Mouse (Mus musculus): ENCODE measurements around the gene Chd4.

Chd4 gene

GRCm38 (mm10) chr6:125090341-125091085 lies 5.3 kb upstream of the Chd4 start:
- DNase-seq (ENCODE audit: low spot score), result no peak

GRCm38 (mm10) chr6:125092372-125092771 lies 3.4 kb upstream of the Chd4 start:
- DNase-seq (ENCODE audit: low spot score), result no peak

- DNase-seq (ENCODE audit: low spot score), result no peak
These were observed 938 bp upstream of the Chd4 start for GRCm38 (mm10) chr6:125094843-125095242.

GRCm38 (mm10) chr6:125096279-125096596 lies 457 bp downstream of the Chd4 start:
- no peak for DNase-seq (ENCODE audit: low spot score)

- peak; percentile 58 for DNase-seq (ENCODE audit: low spot score)
These were observed 990 bp downstream of the Chd4 start for GRCm38 (mm10) chr6:125096597-125097345.

GRCm38 (mm10) chr6:125097346-125097689 lies 1.5 kb downstream of the Chd4 start:
- DNase-seq (ENCODE audit: low spot score), result no peak

- DNase-seq (ENCODE audit: low spot score), result no peak
These were observed 2.2 kb downstream of the Chd4 start for GRCm38 (mm10) chr6:125097951-125098350.

GRCm38 (mm10) chr6:125098513-125098912 lies 2.7 kb downstream of the Chd4 start:
- DNase-seq (ENCODE audit: low spot score), result no peak

GRCm38 (mm10) chr6:125099421-125099971 lies 3.7 kb downstream of the Chd4 start:
- DNase-seq (ENCODE audit: low spot score), result peak; percentile 66

- DNase-seq (ENCODE audit: low spot score), result no peak
These were observed 5.7 kb downstream of the Chd4 start for GRCm38 (mm10) chr6:125101444-125101843.

- DNase-seq (ENCODE audit: low spot score), result no peak
These were observed 8.4 kb downstream of the Chd4 start for GRCm38 (mm10) chr6:125104223-125104622.

- no peak for DNase-seq (ENCODE audit: low spot score)
These were observed 11.9 kb downstream of the Chd4 start for GRCm38 (mm10) chr6:125107705-125108104.

- DNase-seq (ENCODE audit: low spot score), result no peak
These were observed 13.6 kb downstream of the Chd4 start for GRCm38 (mm10) chr6:125109371-125109770.

GRCm38 (mm10) chr6:125110927-125111326 lies 15.1 kb downstream of the Chd4 start:
- DNase-seq (ENCODE audit: low spot score), result no peak

- no peak for DNase-seq (ENCODE audit: low spot score)
These were observed 16.8 kb downstream of the Chd4 start for GRCm38 (mm10) chr6:125112553-125112952.

GRCm38 (mm10) chr6:125119387-125119786 lies 23.6 kb downstream of the Chd4 start:
- DNase-seq (ENCODE audit: low spot score), result no peak

- DNase-seq (ENCODE audit: low spot score), result no peak
These were observed 32.9 kb downstream of the Chd4 start for GRCm38 (mm10) chr6:125128724-125129123.

- no peak for DNase-seq (ENCODE audit: low spot score)
These were observed 34.1 kb downstream of the Chd4 start for GRCm38 (mm10) chr6:125129710-125130402.

- DNase-seq (ENCODE audit: low spot score), result peak; percentile 87
These were observed 35.7 kb downstream of the Chd4 start, which contains the start of gene Nop2 for GRCm38 (mm10) chr6:125131302-125132156. Nop2 (plus strand) TSS chr6:125131909.

- DNase-seq (ENCODE audit: low spot score), result no peak
These were observed 36.7 kb downstream of the Chd4 start for GRCm38 (mm10) chr6:125132470-125132869.

- no peak for DNase-seq (ENCODE audit: low spot score)
These were observed 41.4 kb downstream of the Chd4 start for GRCm38 (mm10) chr6:125137002-125137671.
